Mouse (Mus musculus) left cerebral cortex, adult 18-20 months (tissue): ENCODE results near the gene Ttc30a2. TPM values are rescaled to one million over a fixed set of nuclear protein-coding genes. Genes with fewer than 3 reads are reported as not detected.
"Not testable (repeated sequence)": the region's sequence is repeated elsewhere in the genome, so short reads cannot be mapped to it uniquely, and the experiment has no call there.

Source experiments
- DNase-seq, 2 experiments: peaks; one replicate each; pipeline ENCODE4 v3.0.0; 2021 to 2022; ENCODE audit warnings: low spot score in 2 of 2, mixed read lengths in 1 of 2
- total RNA-seq, 2 experiments: library from RNA; stranded (reverse); gene quantifications; 2 replicates each; pipeline ENCODE4 v1.2.3; 2021

The Ttc30a2 gene
- total RNA-seq, 2 experiments from 2014 or later, result 0.37 to 0.49 TPM

GRCm38 (mm10) chr2:75981440-75982081, 3.6 kb upstream of the Ttc30a2 start, which contains the start of gene Ttc30a1:
Gene Ttc30a1 (minus strand): TSS chr2:75981967.
- peak; percentile 71 to 74 for DNase-seq

- not testable (repeated sequence) for DNase-seq
These were observed 3.0 kb upstream of the Ttc30a2 start for GRCm38 (mm10) chr2:75980933-75981439.

GRCm38 (mm10) chr2:75976070-75976469, 1.9 kb downstream of the Ttc30a2 start:
- DNase-seq, result not testable (repeated sequence)

GRCm38 (mm10) chr2:75974131-75974530, 3.8 kb downstream of the Ttc30a2 start:
- no peak for DNase-seq

- peak; percentile 68 to 71 for DNase-seq
These were observed 13.0 kb downstream of the Ttc30a2 start for GRCm38 (mm10) chr2:75964972-75965371.

GRCm38 (mm10) chr2:75964512-75964911, 13.5 kb downstream of the Ttc30a2 start:
- peak; percentile 33 to 45 for DNase-seq

- DNase-seq, result no peak
These were observed 13.9 kb downstream of the Ttc30a2 start for GRCm38 (mm10) chr2:75964051-75964450.

GRCm38 (mm10) chr2:75963211-75963840, 14.6 kb downstream of the Ttc30a2 start:
- DNase-seq, result no peak

GRCm38 (mm10) chr2:75960366-75961330, 17.3 kb downstream of the Ttc30a2 start:
- peak in 1 of 2 experiments; percentile 34 for DNase-seq

- DNase-seq, result no peak
These were observed 18.1 kb downstream of the Ttc30a2 start for GRCm38 (mm10) chr2:75959850-75960365.

GRCm38 (mm10) chr2:75959183-75959849, 18.7 kb downstream of the Ttc30a2 start:
- DNase-seq, result no peak

- no peak for DNase-seq
These were observed 22.3 kb downstream of the Ttc30a2 start for GRCm38 (mm10) chr2:75955709-75956108.

GRCm38 (mm10) chr2:75953320-75953719, 24.6 kb downstream of the Ttc30a2 start:
- DNase-seq, result no peak

- no peak for DNase-seq
These were observed 27.3 kb downstream of the Ttc30a2 start for GRCm38 (mm10) chr2:75950685-75951084.

- peak; percentile 73 to 79 for DNase-seq
These were observed 39.6 kb downstream of the Ttc30a2 start, which contains the start of gene Ttc30b for GRCm38 (mm10) chr2:75938117-75939063. Gene Ttc30b (minus strand): TSS chr2:75938585.

GRCm38 (mm10) chr2:75937520-75938116, 40.4 kb downstream of the Ttc30a2 start:
- DNase-seq, result not testable (repeated sequence)

GRCm38 (mm10) chr2:75936685-75937084, 41.3 kb downstream of the Ttc30a2 start:
- DNase-seq, result not testable (repeated sequence)

GRCm38 (mm10) chr2:75933541-75933940, 44.4 kb downstream of the Ttc30a2 start:
- DNase-seq, result no peak

GRCm38 (mm10) chr2:75930941-75931340, 47.0 kb downstream of the Ttc30a2 start:
- peak; percentile 14 to 46 for DNase-seq
